Mouse (Mus musculus) ES-CJ7 (cell line): ENCODE data around the gene Krtap5-1.
"Not testable (repeated sequence)": the region's sequence is repeated elsewhere in the genome, so short reads cannot be mapped to it uniquely, and the experiment has no call there.

Experiments used
- DNase-seq: peaks from one replicate; pipeline ENCODE4 v3.0.0; 2011; ENCODE audit warnings: low read depth, low spot score

Krtap5-1 gene

DNA sequence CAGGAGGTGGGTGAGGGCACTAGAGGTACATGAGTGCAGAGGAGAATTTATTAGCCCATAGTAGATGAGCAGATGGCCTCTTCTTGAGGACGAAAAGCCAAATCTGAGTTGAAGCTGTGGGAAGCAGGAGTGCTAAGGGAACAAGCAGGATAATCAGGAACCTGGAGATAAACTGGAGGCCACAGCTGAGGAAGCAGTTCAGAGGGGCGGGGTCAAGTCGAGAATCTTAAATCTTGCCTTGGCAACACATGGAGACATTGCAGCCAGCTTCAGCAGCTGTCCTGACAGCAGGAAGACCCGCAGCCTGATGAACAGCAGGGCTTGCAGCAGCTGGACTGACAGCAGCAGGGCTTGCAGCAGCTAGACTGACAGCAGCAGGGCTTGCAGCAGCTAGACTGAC is 810 bp downstream of the Krtap5-1 start:
- not testable (repeated sequence) for DNase-seq

DNA sequence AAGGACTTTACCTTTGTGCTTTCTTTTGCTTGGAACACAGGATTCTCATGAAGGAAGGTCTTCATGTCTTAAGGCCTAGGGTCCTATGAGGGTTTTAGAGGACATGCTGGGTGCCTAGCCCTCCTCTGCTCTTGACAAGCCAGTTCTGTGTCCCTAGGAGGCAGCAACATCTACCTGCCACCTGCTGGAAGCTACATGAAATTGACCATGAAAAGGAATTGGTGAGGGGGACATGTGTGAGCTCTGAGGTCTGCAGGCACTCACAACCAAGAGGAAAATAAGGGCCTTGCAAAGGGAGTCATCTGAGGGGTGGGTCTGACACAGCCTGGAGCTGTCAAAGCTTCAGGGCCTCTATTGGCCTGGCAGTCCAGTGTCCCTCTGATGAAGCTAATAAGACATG is 1.5 kb downstream of the Krtap5-1 start:
- DNase-seq, result peak; percentile 12

DNA sequence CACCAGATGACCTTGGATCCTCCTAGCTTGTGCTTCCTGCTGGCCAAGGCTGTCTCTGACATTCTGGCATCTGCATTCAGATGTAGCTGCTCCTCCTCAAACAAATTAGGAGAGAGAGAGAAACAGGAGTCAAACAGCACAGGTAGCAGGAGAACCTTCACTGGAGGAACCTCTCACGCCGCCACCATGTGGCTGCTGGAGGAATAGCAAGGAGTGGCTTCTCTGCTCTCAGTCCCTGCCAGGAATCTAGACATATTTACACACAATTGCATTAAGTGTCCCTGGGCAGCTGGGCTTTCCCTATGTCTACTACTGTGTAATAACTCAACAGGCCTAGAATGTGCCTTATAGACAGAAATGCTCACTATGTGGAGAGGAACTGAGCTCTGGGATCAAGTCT is 3.1 kb downstream of the Krtap5-1 start:
- DNase-seq, result peak; percentile 24

DNA sequence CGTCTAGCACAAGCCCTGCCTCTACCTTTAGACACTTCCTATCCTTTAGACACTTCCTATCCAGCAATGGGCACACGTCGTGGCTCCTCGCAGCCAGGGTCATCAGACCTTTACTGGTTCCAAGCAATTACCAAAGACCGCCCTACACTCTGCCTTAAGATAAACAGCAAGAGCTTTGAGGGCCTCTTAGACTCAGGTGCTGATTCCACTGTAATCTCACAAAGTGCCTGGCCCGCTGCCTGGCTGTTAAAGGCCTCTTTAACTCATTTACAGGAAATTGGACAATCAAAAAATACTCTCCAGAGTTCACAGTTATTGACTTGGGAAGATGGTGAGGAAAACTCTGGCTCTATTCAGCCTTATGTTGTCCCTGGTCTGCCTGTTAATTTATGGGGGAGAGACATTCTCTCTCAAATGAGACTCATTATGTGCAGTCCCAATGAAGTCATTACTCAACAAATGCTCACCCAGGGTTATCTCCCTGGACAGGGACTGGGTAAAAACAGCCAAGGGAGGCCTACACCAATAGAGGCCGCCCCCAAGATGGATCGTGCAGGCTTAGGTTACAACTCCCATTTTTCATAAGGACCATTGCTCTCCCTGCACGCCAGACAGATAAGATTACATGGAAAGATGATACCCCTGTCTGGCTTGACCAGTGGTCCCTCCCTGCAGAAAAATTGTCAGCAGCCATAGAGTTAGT is 10.9 kb downstream of the Krtap5-1 start:
- not testable (repeated sequence) for DNase-seq

DNA sequence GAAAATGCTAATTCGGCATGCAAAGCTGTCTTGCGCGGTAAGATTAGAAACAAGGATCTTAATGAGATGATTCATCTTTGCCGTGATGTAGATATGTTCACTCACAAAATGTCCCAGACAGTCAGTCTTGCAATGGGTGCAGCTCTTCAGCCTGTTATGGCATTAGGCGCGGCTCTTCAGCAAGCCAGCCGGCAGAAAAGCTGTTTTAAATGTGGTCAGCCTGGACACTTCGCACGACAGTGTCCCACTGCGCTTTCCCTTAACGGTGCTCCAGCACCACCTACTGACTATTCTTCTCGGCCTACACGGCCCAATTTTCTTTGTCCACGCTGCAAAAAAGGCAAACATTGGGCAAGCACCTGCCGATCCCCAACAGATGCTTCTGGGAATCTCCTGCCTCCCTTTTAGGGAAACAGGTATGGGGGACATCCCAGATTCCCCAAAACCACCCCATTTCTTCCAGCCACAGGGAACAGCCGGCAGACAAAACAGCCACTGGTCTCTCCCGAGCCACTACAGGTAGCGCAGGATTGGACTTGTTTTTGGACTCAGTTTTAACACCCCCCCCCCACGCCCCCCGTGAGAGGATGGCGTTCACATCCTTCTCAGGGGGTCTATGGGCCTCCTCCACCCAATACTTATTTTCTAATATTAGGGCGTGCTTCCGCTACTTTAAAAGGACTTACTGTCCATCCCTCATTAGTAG is 11.6 kb downstream of the Krtap5-1 start:
- no peak for DNase-seq

DNA sequence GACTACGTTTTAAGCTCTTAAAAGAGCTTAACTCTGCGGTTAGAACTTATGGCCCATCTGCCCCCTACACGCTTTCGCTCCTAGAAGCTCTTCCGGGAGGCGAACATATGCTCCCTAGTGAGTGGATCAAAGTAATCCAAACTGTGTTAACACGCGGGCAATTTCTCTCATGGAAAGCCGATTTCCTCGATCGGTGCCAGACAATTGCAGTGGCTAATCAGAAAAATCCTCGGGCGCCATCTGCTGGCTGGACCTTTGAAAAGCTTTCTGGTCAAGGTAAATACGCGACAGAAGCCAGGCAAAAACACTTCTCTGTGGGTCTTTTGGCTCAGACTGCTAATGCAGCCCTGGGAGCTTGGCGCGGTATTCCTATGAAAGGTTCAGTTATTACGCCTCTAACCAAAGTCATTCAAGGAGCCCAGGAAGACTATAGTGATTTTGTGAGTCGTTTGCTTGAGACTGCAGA is 12.3 kb downstream of the Krtap5-1 start:
- DNase-seq, result peak; percentile 93

DNA sequence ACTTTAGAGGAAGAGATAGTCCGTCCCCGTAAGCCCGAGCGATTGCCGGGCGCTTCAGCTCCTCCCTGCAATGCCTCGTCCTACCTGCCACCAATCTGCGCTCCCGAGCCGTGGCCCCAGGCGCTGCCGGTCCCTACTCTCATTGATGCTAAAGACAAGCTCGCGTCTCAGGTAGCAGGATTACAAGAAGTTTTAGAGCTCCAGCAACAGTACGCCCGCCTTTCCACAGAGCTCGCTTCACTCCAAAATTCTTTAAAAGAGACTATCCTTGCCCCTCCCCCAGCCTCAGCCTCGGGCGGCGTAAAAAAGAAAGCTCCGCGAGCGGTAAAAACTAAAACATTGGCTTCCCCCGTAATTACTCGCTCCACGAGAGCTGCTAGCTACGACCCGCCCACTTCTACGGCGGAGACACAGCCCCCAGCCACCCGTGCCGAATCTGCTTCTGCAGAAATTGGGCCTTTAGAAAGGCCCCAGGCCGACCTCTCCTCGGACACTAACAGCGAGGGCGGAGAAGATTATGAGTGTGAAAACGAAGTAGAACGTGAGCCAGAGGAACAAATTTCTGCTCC is 12.8 kb downstream of the Krtap5-1 start:
- peak; percentile 81 for DNase-seq

DNA sequence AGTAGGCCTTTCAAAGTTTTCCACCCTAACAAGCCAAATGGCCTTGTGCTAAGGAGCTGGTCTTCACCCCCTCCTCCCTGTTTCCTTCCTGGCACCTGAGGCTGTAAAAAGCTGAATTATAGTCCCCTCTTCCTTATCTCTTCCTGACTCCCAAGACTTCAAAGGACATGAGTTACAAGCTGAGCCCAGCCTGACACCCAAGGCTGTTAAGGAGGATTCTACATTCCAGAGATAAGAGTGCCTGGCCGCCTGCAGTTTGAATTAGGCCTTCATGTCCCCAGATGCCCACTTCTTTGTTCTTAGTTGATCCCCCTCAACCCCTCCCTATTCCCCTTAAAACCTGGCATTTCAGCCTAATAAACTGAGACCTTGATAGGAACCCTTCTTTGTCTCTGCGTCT is 14.1 kb downstream of the Krtap5-1 start:
- DNase-seq, result not testable (repeated sequence)

DNA sequence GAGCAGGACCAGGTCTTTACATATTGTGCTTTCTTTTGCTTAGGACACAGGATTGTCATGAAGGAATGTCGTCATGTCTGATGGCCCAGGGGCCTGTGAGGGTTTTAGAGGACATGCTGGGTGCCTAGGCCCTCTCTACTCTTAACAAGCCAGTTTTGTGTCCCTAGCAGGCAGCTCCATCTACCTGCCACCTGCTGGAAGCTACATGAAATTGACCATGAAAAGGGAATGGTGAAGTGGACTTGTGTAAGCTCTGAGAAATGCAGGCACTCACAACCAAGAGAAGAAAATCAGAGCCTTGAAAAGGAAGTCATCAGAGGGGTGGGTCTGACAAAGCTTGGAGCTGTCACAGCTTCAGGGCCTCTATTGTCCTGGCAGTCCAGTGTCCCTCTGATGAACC is 17.6 kb downstream of the Krtap5-1 start:
- DNase-seq, result peak; percentile 26

DNA sequence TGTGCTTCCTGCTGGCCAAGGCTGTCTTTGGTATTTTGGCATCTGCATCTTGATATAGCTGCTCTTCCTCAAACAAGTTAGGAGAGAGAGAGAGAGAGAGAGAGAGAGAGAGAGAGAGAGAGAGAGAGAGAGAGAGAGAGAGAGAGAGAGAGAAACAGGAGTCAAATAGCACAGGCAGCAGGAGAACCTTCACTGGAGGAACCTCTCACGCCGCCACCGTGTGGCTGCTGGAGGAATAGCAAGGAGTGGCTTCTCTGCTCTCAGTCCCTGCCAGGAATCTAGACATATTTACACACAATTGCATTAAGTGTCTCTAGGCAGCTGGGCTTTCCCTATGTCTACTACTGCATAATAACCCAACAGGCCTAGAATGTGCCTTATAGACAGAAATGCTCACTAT is 18.7 kb downstream of the Krtap5-1 start:
- DNase-seq, result peak; percentile 26

DNA sequence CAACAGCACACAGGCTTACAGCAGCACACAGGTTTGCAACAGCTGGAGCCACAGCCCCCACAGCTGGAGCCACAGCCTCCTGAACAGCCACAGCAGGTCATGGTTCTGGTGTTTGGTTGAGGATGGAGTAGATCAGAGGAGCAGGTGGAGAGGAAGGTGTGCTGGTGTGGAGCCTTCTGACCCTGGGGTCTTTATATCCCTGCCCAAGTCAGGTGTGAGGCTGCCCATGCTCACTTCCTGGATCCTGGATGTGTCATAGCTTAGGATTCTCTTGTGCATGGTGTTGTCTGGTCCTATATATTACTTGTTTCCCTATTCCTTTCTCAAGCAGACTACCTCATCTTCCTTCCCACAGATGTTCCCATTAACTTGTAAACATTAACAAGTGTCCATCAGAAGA is 22.7 kb downstream of the Krtap5-1 start, which contains the start of gene Gm4559:
Gene Gm4559, minus strand, starts transcription at position 101 of the 400 bp plus-strand sequence.
- DNase-seq, result not testable (repeated sequence)

DNA sequence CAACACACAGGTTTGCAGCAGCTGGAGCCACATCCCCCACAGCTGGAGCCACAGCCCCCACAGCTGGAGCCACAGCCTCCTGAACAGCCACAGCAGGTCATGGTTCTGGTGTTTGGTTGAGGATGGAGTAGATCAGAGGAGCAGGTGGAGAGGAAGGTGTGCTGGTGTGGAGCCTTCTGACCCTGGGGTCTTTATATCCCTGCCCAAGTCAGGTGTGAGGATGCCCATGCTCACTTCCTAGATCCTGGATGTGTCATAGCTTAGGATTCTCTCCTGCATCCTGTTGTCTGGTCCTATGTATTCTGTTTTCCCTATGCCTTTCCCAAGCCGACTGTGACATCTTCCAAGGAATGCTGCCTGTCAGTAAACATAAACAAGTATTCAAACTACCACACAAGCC is 38.7 kb downstream of the Krtap5-1 start, which contains the start of gene Gm2431:
Gene Gm2431, minus strand, starts transcription at position 101 of the 400 bp plus-strand sequence.
- not testable (repeated sequence) for DNase-seq

DNA sequence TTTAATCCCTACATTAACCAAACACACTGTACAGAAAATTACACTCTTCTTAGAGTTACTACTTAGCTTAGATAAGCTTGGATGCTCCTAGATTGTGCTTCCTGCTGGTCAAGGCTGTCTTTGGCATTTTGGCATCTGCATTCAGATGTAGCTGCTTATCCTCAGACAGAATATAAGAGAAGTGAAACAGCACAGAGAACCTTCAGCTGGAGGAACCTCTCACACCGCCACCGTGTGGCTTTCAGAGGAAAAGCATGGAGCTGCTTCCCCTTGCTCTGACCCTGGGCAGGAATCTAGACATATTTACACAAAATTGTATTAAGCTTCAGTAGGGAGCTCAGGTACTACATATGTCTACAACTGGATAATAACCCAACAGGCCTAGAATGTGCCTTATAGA is 41.4 kb downstream of the Krtap5-1 start:
- DNase-seq, result peak; percentile 30

DNA sequence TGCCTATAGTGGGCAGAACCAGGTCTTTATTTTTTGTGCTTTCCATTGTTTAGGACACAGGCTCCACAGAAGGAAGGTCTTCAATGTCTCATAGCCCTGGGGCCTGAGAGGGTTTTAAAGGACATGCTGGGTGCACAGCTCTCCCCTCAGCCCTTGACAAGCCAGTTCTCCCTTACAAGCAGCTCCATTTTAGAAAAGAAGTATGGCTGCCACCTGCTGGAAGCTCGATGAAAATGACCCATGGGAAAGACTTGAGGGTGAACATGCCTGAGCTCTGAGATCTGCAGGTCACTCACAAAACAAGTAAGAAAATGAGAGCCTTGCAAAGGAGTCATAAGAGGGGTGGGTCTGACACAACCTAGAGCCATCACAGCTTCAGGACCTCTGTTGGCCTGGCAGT is 47.1 kb downstream of the Krtap5-1 start:
- DNase-seq, result peak; percentile 59
